Mouse (Mus musculus) embryonic fibroblast, embryonic 13.5 days (primary cell): ENCODE measurements at regions not wholly inside any gene's neighbourhood (a gene's known extent, or its start where the extent isn't known, plus 50 kb on each side); places are given as distances from the start of the nearest gene placed in this dataset.

ENCODE experiments used
- CTCF ChIP-seq: IDR thresholded peaks from 2 replicates; pipeline ENCODE4 v1.5.1; 2011; ENCODE audit warnings: mild to moderate bottlenecking, control low read depth, low read length, moderate library complexity, borderline replicate concordance; ENCODE audit not compliant: insufficient read depth
- POLR2A ChIP-seq: IDR thresholded peaks from 2 replicates; pipeline ENCODE4 v1.6.1; 2011; ENCODE audit warnings: low read depth, mild to moderate bottlenecking, control low read depth, low read length, moderate library complexity

DNA sequence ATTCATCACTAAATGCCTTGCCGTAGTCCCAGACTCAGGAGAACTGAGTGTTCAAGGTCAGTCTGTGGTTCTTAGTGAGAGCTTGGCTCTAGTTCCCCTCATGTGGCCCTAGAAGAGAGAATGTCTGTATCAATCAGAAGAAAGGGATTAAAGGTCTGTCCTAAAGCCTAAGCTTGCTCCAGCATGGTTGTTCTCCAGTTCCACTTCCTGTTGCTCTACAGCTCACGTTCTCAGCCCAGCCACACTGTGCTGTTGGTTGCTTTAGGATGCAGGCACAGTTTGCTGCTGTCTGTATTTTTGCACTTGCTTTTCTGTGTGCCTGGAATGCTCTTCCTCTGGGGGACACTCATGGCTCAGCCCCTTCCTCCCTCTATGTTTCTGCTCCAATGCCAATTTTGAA, 150.4 kb upstream of the Eci2 start:
- TF ChIP-seq CTCF (no peak), POLR2A (no peak)
